Mouse (Mus musculus) CH12.LX (cell line): Measurements from ENCODE around the gene Inafm2. TPM values are rescaled to one million over a fixed set of nuclear protein-coding genes. Genes with fewer than 3 reads are reported as not detected.

Source experiments
- DNase-seq: peaks from one replicate; pipeline ENCODE4 v3.0.0-alpha.2; 2013; ENCODE audit errors: extremely low read depth
- H3K27ac ChIP-seq: 2 replicates; pipeline ENCODE4 v1.5.1; 2012; ENCODE audit warnings: low read depth, mild to moderate bottlenecking, control low read depth, moderate library complexity; ENCODE audit not compliant: insufficient read depth
- H3K27me3 ChIP-seq: replicated peaks from 2 replicates; pipeline ENCODE3; 2012; ENCODE audit warnings: inconsistent platforms
- H3K36me3 ChIP-seq, 2 experiments: replicated peaks in 1 of 2; 2 replicates each; pipeline versions ENCODE3 to v1.6.1; 2012; ENCODE audit warnings: inconsistent platforms in 1 of 2, low read length in 1 of 2, mild to moderate bottlenecking in 1 of 2, mixed read lengths in 1 of 2, moderate library complexity in 1 of 2; ENCODE audit not compliant: control insufficient read depth in 1 of 2, insufficient read depth in 1 of 2
- H3K4me1 ChIP-seq, 2 experiments: 2 replicates each; pipeline ENCODE4 v1.6.1; 2012; ENCODE audit warnings: inconsistent platforms in 1 of 2, moderate library complexity in 1 of 2; ENCODE audit not compliant: insufficient read depth in 2 of 2, control insufficient read depth in 1 of 2
- H3K4me2 ChIP-seq: 2 replicates; pipeline ENCODE4 v1.6.1; 2012; ENCODE audit warnings: low read depth, mild to moderate bottlenecking, control low read depth; ENCODE audit not compliant: poor library complexity, insufficient read depth, severe bottlenecking
- H3K4me3 ChIP-seq, 3 experiments: fragments of 150-350 bp in 1 of 3; sonication (generic) in 1 of 3; replicated peaks in 1 of 3; 2 replicates each; pipeline versions ENCODE3 to v1.5.1; 2011 to 2012; ENCODE audit warnings: low read depth in 2 of 3, low read length in 2 of 3, mild to moderate bottlenecking in 2 of 3, moderate library complexity in 2 of 3, control low read depth in 1 of 3, improper control_type of control experiment in 1 of 3, inconsistent platforms in 1 of 3, mixed read lengths in 1 of 3; ENCODE audit not compliant: poor library complexity in 1 of 3
- H3K79me2 ChIP-seq: replicated peaks from 2 replicates; pipeline ENCODE4 v1.6.1; 2012; ENCODE audit warnings: mild to moderate bottlenecking, moderate library complexity; ENCODE audit not compliant: control insufficient read depth, poor library complexity, insufficient read depth, severe bottlenecking; ENCODE audit errors: extremely low read depth
- H3K9ac ChIP-seq: 2 replicates; pipeline ENCODE4 v1.6.1; 2012; ENCODE audit warnings: low read depth, mild to moderate bottlenecking, control low read depth, moderate library complexity; ENCODE audit not compliant: insufficient read depth
- H3K9me3 ChIP-seq: replicated peaks from 2 replicates; pipeline ENCODE3; 2012; ENCODE audit warnings: low read length, inconsistent platforms, mixed read lengths
- BHLHE40 ChIP-seq: IDR thresholded peaks from 2 replicates; pipeline ENCODE4 v1.6.1; 2011; ENCODE audit warnings: mild to moderate bottlenecking, low read depth, low read length, improper control_type of control experiment
- CHD2 ChIP-seq: IDR thresholded peaks from 2 replicates; pipeline ENCODE4 v1.6.1; 2011; ENCODE audit warnings: low read length, improper control_type of control experiment
- CTCF ChIP-seq, 2 experiments: IDR thresholded peaks in 1 of 2; conservative IDR thresholded peaks in 1 of 2; 2 replicates each; pipeline ENCODE4 v1.5.1; 2011 to 2012; ENCODE audit warnings: low read depth in 2 of 2, low read length in 2 of 2, improper control_type of control experiment in 1 of 2, inconsistent platforms in 1 of 2, mild to moderate bottlenecking in 1 of 2, moderate library complexity in 1 of 2
- ELF1 ChIP-seq: IDR thresholded peaks from 2 replicates; pipeline ENCODE4 v1.6.1; 2014; ENCODE audit warnings: low read depth, mild to moderate bottlenecking, inconsistent platforms, low read length, improper control_type of control experiment
- GABPA ChIP-seq: IDR thresholded peaks from 2 replicates; pipeline ENCODE4 v1.6.1; 2012; ENCODE audit warnings: low read depth, low read length, improper control_type of control experiment, inconsistent platforms; ENCODE audit not compliant: insufficient replicate concordance
- HCFC1 ChIP-seq: IDR thresholded peaks from 2 replicates; pipeline ENCODE4 v1.6.1; 2012; ENCODE audit warnings: low read depth, mild to moderate bottlenecking, inconsistent platforms, low read length, improper control_type of control experiment
- JUN ChIP-seq: IDR thresholded peaks from 2 replicates; pipeline ENCODE4 v1.6.1; 2011; ENCODE audit warnings: low read depth, mild to moderate bottlenecking, low read length, improper control_type of control experiment, moderate library complexity; ENCODE audit not compliant: insufficient read depth
- MAFK ChIP-seq: IDR thresholded peaks from 2 replicates; pipeline ENCODE4 v1.6.1; 2011; ENCODE audit warnings: low read length, improper control_type of control experiment; ENCODE audit not compliant: insufficient replicate concordance
- NELFE ChIP-seq: IDR thresholded peaks from 2 replicates; pipeline ENCODE4 v1.6.1; 2011; ENCODE audit warnings: low read depth, low read length, improper control_type of control experiment
- PAX5 ChIP-seq: IDR thresholded peaks from 2 replicates; pipeline ENCODE4 v1.6.1; 2012; ENCODE audit warnings: low read length, inconsistent platforms, mixed read lengths
- POLR2AphosphoS2 ChIP-seq: IDR thresholded peaks from 2 replicates; pipeline ENCODE4 v1.6.1; 2011; ENCODE audit warnings: low read depth, low read length, improper control_type of control experiment
- RAD21 ChIP-seq: IDR thresholded peaks from 2 replicates; pipeline ENCODE4 v1.6.1; 2011; ENCODE audit warnings: low read depth, mild to moderate bottlenecking, low read length, improper control_type of control experiment, moderate library complexity
- SIN3A ChIP-seq: IDR thresholded peaks from 2 replicates; pipeline ENCODE4 v1.6.1; 2012; ENCODE audit warnings: low read length, improper control_type of control experiment, inconsistent platforms
- SMC3 ChIP-seq: IDR thresholded peaks from 2 replicates; pipeline ENCODE4 v1.6.1; 2011; ENCODE audit warnings: low read depth, low read length, improper control_type of control experiment
- TBP ChIP-seq: conservative IDR thresholded peaks from 2 replicates; pipeline ENCODE4 v1.6.1; 2011; ENCODE audit warnings: low read depth, low read length, improper control_type of control experiment
- TCF12 ChIP-seq: IDR thresholded peaks from 2 replicates; pipeline ENCODE4 v1.6.1; 2014; ENCODE audit warnings: low read depth, mild to moderate bottlenecking, inconsistent platforms, low read length, improper control_type of control experiment
- UBTF ChIP-seq: IDR thresholded peaks from 2 replicates; pipeline ENCODE4 v1.6.1; 2012; ENCODE audit warnings: low read depth, mild to moderate bottlenecking, inconsistent platforms, low read length, improper control_type of control experiment, moderate library complexity
- USF1 ChIP-seq: IDR thresholded peaks from 2 replicates; pipeline ENCODE4 v1.6.1; 2014; ENCODE audit warnings: low read depth, mild to moderate bottlenecking, inconsistent platforms, low read length, improper control_type of control experiment
- USF2 ChIP-seq: conservative IDR thresholded peaks from 2 replicates; pipeline ENCODE4 v1.6.1; 2011; ENCODE audit warnings: low read depth, low read length, improper control_type of control experiment
- dilution Hi-C: fragments of 300-500 bp; cut with MboI; formaldehyde crosslinking; loops from 2 replicates; pipeline ENCODE4 v1.14.3; 2020; ENCODE audit warnings: low sequenced_read_pairs; ENCODE audit not compliant: extremely low pct_unique_long_range_greater_than_20kb, extremely low pct_ligation_motif_present
- in situ Hi-C: fragments of 300-500 bp; cut with MboI; formaldehyde crosslinking; loops from 3 replicates; pipeline ENCODE4 v1.14.3; 2019; ENCODE audit warnings: low sequenced_read_pairs, low pct_ligation_motif_present, low pct_unique_long_range_greater_than_20kb, mixed read lengths
- polyA plus RNA-seq: library from polyadenylated mRNA; unstranded; fragments of >175 nt; gene quantifications from 2 replicates; pipeline ENCODE4 v1.2.1, GENCODE M21; 2012; ENCODE audit warnings: low read depth; ENCODE audit not compliant: insufficient read length
- total RNA-seq, 2 experiments: library from RNA; depleted of rRNA; stranded (reverse); fragments of 300-350 nt in 1 of 2; fragments of >200 nt in 1 of 2; gene quantifications; 2 replicates each; pipeline ENCODE4 v1.2.3; 2012 to 2014

The Inafm2 gene
- total and polyA plus RNA-seq, 3 experiments, result 2.7 to 4.2 (median 3.6) TPM

DNA sequence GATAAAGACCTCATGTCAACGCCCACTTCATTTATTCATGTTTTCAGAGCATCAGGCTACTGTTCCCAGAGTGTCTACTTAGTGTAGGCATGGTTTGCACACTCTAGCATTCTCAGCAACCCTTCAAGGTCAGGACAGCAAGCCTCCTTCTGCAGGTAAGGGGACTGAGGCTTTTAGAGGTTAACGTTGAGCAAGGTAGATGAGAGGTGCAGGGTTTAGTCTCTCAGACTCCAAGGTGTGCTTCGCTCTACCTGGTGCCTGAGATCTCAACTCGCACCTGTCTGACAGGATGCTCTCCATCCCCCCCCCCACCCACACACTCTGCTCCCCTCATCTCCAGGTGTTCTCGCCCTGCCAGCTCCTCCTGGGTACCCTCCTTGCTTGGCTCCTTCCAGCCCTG lies 8.6 kb downstream of the Inafm2 start:
- in situ Hi-C loops, result loop anchor here (25.0 kb wide), 1 partner anchor 433 kb away; no protein-coding TSS in a partner anchor
- H3K4me1 ChIP-seq, result peaks cover 6 to 20% of the 10 kb centered on the region in 2 experiments
- H3K27ac ChIP-seq, result no peak overlapping the region
- no peaks in the 10 kb centered on the region for H3K79me2 ChIP-seq
- DNase-seq, result no peak
- no peak overlapping the region for H3K4me2 ChIP-seq
- dilution Hi-C loops, result no loop called here
- H3K9ac ChIP-seq, result no peak overlapping the region
- no peaks in the 10 kb centered on the region for H3K9me3 ChIP-seq
- H3K4me3 ChIP-seq, result no peak overlapping the region
- H3K27me3 ChIP-seq, result peaks cover 10% of the 10 kb centered on the region
- H3K36me3 ChIP-seq, result peaks cover 0 to 10% of the 10 kb centered on the region in 2 experiments
- TF ChIP-seq SIN3A, result no peak
- no peak for TF ChIP-seq CTCF (conservative IDR thresholded peaks at IDR 0.05 in 1 of 2, IDR thresholded peaks at IDR 0.05 in 1 of 2; ENCODE audit: low read depth in 2 of 2, low read length in 2 of 2)
- no peak for TF ChIP-seq BHLHE40
- no peak for TF ChIP-seq ELF1
- no peak for TF ChIP-seq SMC3
- no peak for TF ChIP-seq TBP
- no peak for TF ChIP-seq NELFE
- TF ChIP-seq USF2, result no peak

DNA sequence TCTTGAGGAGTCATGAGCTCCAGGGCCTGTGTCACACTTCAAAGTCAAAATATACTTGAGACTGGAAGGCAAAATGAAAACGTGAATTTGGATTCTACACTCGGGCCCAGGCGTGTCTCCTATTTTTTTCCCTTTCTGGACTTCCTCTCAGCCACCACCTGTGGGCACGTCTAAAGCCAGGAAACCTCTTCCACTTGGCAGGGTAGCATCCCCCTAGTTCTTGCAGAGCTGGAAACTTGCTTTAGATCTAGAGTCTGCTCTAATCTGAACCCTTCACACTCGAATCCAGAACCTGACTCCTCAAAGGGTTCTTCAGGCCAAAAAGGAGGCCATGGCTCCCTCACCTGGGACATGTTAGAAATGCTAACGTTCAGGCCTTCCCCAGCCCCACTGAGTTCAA lies 9.8 kb downstream of the Inafm2 start:
- dilution Hi-C loops (no loop called here), in situ Hi-C loops (loop anchor here (25.0 kb wide), 1 partner anchor 432 kb away; no protein-coding TSS in a partner anchor)
- peak in 1 of 2 experiments; percentile 40; a peak in 2 of 4 replicates for TF ChIP-seq CTCF (conservative IDR thresholded peaks at IDR 0.05 in 1 of 2, IDR thresholded peaks at IDR 0.05 in 1 of 2; ENCODE audit: low read depth in 2 of 2, low read length in 2 of 2)
- peak; percentile 26 for TF ChIP-seq RAD21
- TF ChIP-seq TCF12, result no peak
- peaks cover 7 to 20% of the 10 kb centered on the region in 2 experiments for H3K4me1 ChIP-seq
- no peak overlapping the region for H3K4me2 ChIP-seq
- peaks cover 0 to 4% of the 10 kb centered on the region in 2 experiments for H3K36me3 ChIP-seq
- no peak overlapping the region for H3K27ac ChIP-seq
- H3K4me3 ChIP-seq, result no peak overlapping the region
- peaks cover 13% of the 10 kb centered on the region for H3K27me3 ChIP-seq
- H3K79me2 ChIP-seq, result no peaks in the 10 kb centered on the region
- no peak overlapping the region for H3K9ac ChIP-seq
- no peak for DNase-seq
- no peaks in the 10 kb centered on the region for H3K9me3 ChIP-seq

DNA sequence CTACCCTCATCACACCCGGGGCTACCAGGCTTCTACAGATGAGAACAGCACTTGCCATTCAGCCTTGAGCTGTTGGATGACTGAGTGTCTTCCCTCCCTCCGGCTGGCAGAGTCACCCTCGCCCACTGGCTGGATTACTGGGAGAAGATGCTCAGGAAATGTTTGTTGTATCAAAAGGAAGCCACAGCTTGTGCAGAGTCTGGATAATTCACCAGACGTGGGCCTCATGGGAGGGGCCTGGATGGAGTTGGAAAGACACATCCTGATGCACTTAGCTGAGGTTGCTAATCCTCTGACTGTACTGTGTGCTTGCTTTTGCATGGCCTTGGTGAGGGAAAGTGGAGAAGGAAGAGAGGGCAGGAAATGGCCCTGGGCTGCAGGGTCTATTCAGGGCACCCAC lies 10.5 kb downstream of the Inafm2 start:
- no peak for DNase-seq
- H3K4me3 ChIP-seq, result no peak overlapping the region
- H3K4me2 ChIP-seq, result no peak overlapping the region
- no peaks in the 10 kb centered on the region for H3K79me2 ChIP-seq
- TF ChIP-seq TCF12 (no peak), NELFE (no peak), HCFC1 (no peak), SMC3 (no peak), MAFK (no peak), POLR2AphosphoS2 (no peak), GABPA (no peak), TBP (no peak), PAX5 (no peak), JUN (no peak), UBTF (no peak), CHD2 (no peak), RAD21 (no peak), USF1 (no peak)
- no peaks in the 10 kb centered on the region for H3K9me3 ChIP-seq
- H3K9ac ChIP-seq, result no peak overlapping the region
- dilution Hi-C loops (no loop called here), in situ Hi-C loops (loop anchor here (25.0 kb wide), 1 partner anchor 431 kb away; no protein-coding TSS in a partner anchor)
- peaks cover 15% of the 10 kb centered on the region for H3K27me3 ChIP-seq
- H3K4me1 ChIP-seq, result peaks cover 5 to 14% of the 10 kb centered on the region in 2 experiments
- no peak overlapping the region for H3K27ac ChIP-seq
- no peaks in the 10 kb centered on the region for H3K36me3 ChIP-seq
